Mouse (Mus musculus): ENCODE data around the gene Eif3g. TPM values are rescaled to one million over a fixed set of nuclear protein-coding genes. Genes with fewer than 3 reads are reported as not detected.

Eif3g gene
- polyA plus RNA-seq, 1 experiment: 206 TPM

- H3K9ac ChIP-seq (ENCODE audit: low read depth, poor library complexity, severe bottlenecking): no peak overlapping the region
- no peak overlapping the region for H3K4me3 ChIP-seq (ENCODE audit: low read depth, low read length)
- peaks cover 92% of the 10 kb centered on the region for H3K36me3 ChIP-seq (ENCODE audit: control insufficient read depth, insufficient read depth, low read length, poor library complexity, severe bottlenecking)
- no peak for TF ChIP-seq POLR2A (IDR thresholded peaks at IDR 0.05; ENCODE audit: insufficient read depth, low read length)
- no peak for TF ChIP-seq EP300 (IDR thresholded peaks at IDR 0.05; ENCODE audit: insufficient read depth, low read depth, low read length)
- no peak for TF ChIP-seq CTCF (IDR thresholded peaks at IDR 0.05; ENCODE audit: low read depth, low read length)
- H3K27ac ChIP-seq (ENCODE audit: insufficient read depth, low read length): no peak overlapping the region
- H3K4me1 ChIP-seq (ENCODE audit: control insufficient read depth, insufficient read depth, low read length): no peaks in the 10 kb centered on the region
- H3K9me3 ChIP-seq (replicated peaks; ENCODE audit: control insufficient read depth, insufficient read depth, low read length, poor library complexity, severe bottlenecking): no peaks in the 10 kb centered on the region
- H3K27me3 ChIP-seq (ENCODE audit: control insufficient read depth, insufficient read depth, low read length, poor library complexity, severe bottlenecking): no peaks in the 10 kb centered on the region
These were observed 24.8 kb upstream of the Eif3g start for GRCm38 (mm10) chr9:20923258-20923657.

GRCm38 (mm10) chr9:20916160-20916559 lies 17.7 kb upstream of the Eif3g start:
- H3K36me3 ChIP-seq (ENCODE audit: control insufficient read depth, insufficient read depth, low read length, poor library complexity, severe bottlenecking): peaks cover 89% of the 10 kb centered on the region
- H3K27me3 ChIP-seq (ENCODE audit: control insufficient read depth, insufficient read depth, low read length, poor library complexity, severe bottlenecking): no peaks in the 10 kb centered on the region
- H3K4me1 ChIP-seq (ENCODE audit: control insufficient read depth, insufficient read depth, low read length): no peaks in the 10 kb centered on the region
- no peak overlapping the region for H3K9ac ChIP-seq (ENCODE audit: low read depth, poor library complexity, severe bottlenecking)
- H3K27ac ChIP-seq (ENCODE audit: insufficient read depth, low read length): no peak overlapping the region
- H3K9me3 ChIP-seq (replicated peaks; ENCODE audit: control insufficient read depth, insufficient read depth, low read length, poor library complexity, severe bottlenecking): no peaks in the 10 kb centered on the region
- no peak overlapping the region for H3K4me3 ChIP-seq (ENCODE audit: low read depth, low read length)
- TF ChIP-seq POLR2A (IDR thresholded peaks at IDR 0.05; ENCODE audit: insufficient read depth, low read length): no peak
- TF ChIP-seq CTCF (IDR thresholded peaks at IDR 0.05; ENCODE audit: low read depth, low read length): peak; percentile 33

- Histone ChIP-seq H3K9me3 (replicated peaks; ENCODE audit: control insufficient read depth, insufficient read depth, low read length, poor library complexity, severe bottlenecking) (no peaks in the 10 kb centered on the region), H3K9ac (ENCODE audit: low read depth, poor library complexity, severe bottlenecking) (no peak overlapping the region), H3K4me1 (ENCODE audit: control insufficient read depth, insufficient read depth, low read length) (no peaks in the 10 kb centered on the region), H3K36me3 (ENCODE audit: control insufficient read depth, insufficient read depth, low read length, poor library complexity, severe bottlenecking) (peaks cover 80% of the 10 kb centered on the region), H3K4me3 (ENCODE audit: low read depth, low read length) (no peak overlapping the region), H3K27me3 (ENCODE audit: control insufficient read depth, insufficient read depth, low read length, poor library complexity, severe bottlenecking) (no peaks in the 10 kb centered on the region), H3K27ac (ENCODE audit: insufficient read depth, low read length) (no peak overlapping the region)
- TF ChIP-seq POLR2A (IDR thresholded peaks at IDR 0.05; ENCODE audit: insufficient read depth, low read length): no peak
- no peak for TF ChIP-seq EP300 (IDR thresholded peaks at IDR 0.05; ENCODE audit: insufficient read depth, low read depth, low read length)
- no peak for TF ChIP-seq CTCF (IDR thresholded peaks at IDR 0.05; ENCODE audit: low read depth, low read length)
These were observed 11.5 kb upstream of the Eif3g start for GRCm38 (mm10) chr9:20909948-20910347.

DNA sequence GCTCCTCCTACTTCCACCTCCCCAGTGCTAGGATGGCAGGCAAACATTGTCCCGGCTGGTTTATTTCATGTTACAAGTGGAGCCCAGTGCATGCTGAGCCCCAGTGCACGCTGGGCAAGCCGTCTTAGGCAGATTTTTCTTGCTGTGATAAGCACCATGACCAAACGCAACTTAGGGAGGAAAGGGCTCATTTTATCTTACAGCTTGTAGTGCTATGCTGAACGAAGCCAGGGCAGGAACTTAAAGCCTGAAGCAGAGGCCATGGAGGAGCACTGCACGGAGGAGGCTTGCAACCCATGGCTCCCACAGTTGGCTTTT lies 3.7 kb upstream of the Eif3g start:
- Histone ChIP-seq H3K36me3 (ENCODE audit: control insufficient read depth, insufficient read depth, low read length, poor library complexity, severe bottlenecking) (peaks cover 11% of the 10 kb centered on the region), H3K27me3 (ENCODE audit: control insufficient read depth, insufficient read depth, low read length, poor library complexity, severe bottlenecking) (no peaks in the 10 kb centered on the region), H3K27ac (ENCODE audit: insufficient read depth, low read length) (no peak overlapping the region), H3K9ac (ENCODE audit: low read depth, poor library complexity, severe bottlenecking) (no peak overlapping the region), H3K4me1 (ENCODE audit: control insufficient read depth, insufficient read depth, low read length) (no peaks in the 10 kb centered on the region), H3K9me3 (replicated peaks; ENCODE audit: control insufficient read depth, insufficient read depth, low read length, poor library complexity, severe bottlenecking) (no peaks in the 10 kb centered on the region), H3K4me3 (ENCODE audit: low read depth, low read length) (no peak overlapping the region)
- TF ChIP-seq CTCF (IDR thresholded peaks at IDR 0.05; ENCODE audit: low read depth, low read length) (no peak), POLR2A (IDR thresholded peaks at IDR 0.05; ENCODE audit: insufficient read depth, low read length) (no peak)

- peaks cover 7% of the 10 kb centered on the region for H3K36me3 ChIP-seq (ENCODE audit: control insufficient read depth, insufficient read depth, low read length, poor library complexity, severe bottlenecking)
- H3K27me3 ChIP-seq (ENCODE audit: control insufficient read depth, insufficient read depth, low read length, poor library complexity, severe bottlenecking): no peaks in the 10 kb centered on the region
- no peak overlapping the region for H3K4me3 ChIP-seq (ENCODE audit: low read depth, low read length)
- no peak overlapping the region for H3K27ac ChIP-seq (ENCODE audit: insufficient read depth, low read length)
- no peaks in the 10 kb centered on the region for H3K9me3 ChIP-seq (replicated peaks; ENCODE audit: control insufficient read depth, insufficient read depth, low read length, poor library complexity, severe bottlenecking)
- TF ChIP-seq POLR2A (IDR thresholded peaks at IDR 0.05; ENCODE audit: insufficient read depth, low read length) (no peak), EP300 (IDR thresholded peaks at IDR 0.05; ENCODE audit: insufficient read depth, low read depth, low read length) (no peak), CTCF (IDR thresholded peaks at IDR 0.05; ENCODE audit: low read depth, low read length) (peak; percentile 35)
- H3K9ac ChIP-seq (ENCODE audit: low read depth, poor library complexity, severe bottlenecking): no peak overlapping the region
- H3K4me1 ChIP-seq (ENCODE audit: control insufficient read depth, insufficient read depth, low read length): no peaks in the 10 kb centered on the region
These were observed 3.2 kb upstream of the Eif3g start for GRCm38 (mm10) chr9:20901466-20902173.

GRCm38 (mm10) chr9:20897736-20898510 lies 500 bp downstream of the Eif3g start:
- Histone ChIP-seq H3K27ac (ENCODE audit: insufficient read depth, low read length) (no peak overlapping the region), H3K9ac (ENCODE audit: low read depth, poor library complexity, severe bottlenecking) (peak overlapping the region; percentile 95)

More at GRCm38 (mm10) chr9:20897736-20898510, 500 bp downstream of the Eif3g start:
- H3K4me1 ChIP-seq (ENCODE audit: control insufficient read depth, insufficient read depth, low read length): no peaks in the 10 kb centered on the region
- H3K27me3 ChIP-seq (ENCODE audit: control insufficient read depth, insufficient read depth, low read length, poor library complexity, severe bottlenecking): no peaks in the 10 kb centered on the region
- peak overlapping the region; percentile 98 for H3K4me3 ChIP-seq (ENCODE audit: low read depth, low read length)
- TF ChIP-seq POLR2A (IDR thresholded peaks at IDR 0.05; ENCODE audit: insufficient read depth, low read length) (no peak), CTCF (IDR thresholded peaks at IDR 0.05; ENCODE audit: low read depth, low read length) (no peak), EP300 (IDR thresholded peaks at IDR 0.05; ENCODE audit: insufficient read depth, low read depth, low read length) (no peak)
- H3K9me3 ChIP-seq (replicated peaks; ENCODE audit: control insufficient read depth, insufficient read depth, low read length, poor library complexity, severe bottlenecking): no peaks in the 10 kb centered on the region
- peaks cover 27% of the 10 kb centered on the region for H3K36me3 ChIP-seq (ENCODE audit: control insufficient read depth, insufficient read depth, low read length, poor library complexity, severe bottlenecking)
